Mouse (Mus musculus) A20 (cell line): ENCODE data around the gene Osgin1.

ENCODE experiments used
- DNase-seq: peaks from one replicate; pipeline ENCODE4 v3.0.0-alpha.2; 2011; ENCODE audit warnings: low read depth, low spot score

Osgin1 gene

DNA sequence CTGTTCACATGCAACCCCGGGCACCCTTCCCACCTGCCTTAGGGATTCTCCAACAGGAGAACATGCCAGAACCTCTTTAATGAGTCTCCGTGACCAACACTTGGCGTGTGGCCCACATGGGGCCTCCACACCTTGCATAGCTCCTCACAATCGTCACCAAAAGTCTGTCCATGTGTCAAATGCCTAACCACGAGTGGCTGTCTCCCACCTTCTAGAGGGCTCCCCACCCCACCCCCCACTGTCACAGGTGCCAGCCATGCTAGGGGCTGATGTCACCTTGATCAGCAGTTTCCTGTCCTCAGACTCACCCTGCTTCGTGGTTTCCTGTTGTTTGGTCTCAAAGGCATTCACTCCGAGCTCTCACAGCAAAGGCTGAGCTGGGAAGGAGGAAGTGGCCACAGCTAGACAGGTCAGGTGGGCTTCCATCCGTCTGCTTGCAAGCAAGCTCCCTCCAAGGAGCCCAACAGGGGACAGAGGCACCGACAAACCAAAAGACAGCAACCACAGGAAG, 10.2 kb upstream of the Osgin1 start:
- peak; percentile 89 for DNase-seq

DNA sequence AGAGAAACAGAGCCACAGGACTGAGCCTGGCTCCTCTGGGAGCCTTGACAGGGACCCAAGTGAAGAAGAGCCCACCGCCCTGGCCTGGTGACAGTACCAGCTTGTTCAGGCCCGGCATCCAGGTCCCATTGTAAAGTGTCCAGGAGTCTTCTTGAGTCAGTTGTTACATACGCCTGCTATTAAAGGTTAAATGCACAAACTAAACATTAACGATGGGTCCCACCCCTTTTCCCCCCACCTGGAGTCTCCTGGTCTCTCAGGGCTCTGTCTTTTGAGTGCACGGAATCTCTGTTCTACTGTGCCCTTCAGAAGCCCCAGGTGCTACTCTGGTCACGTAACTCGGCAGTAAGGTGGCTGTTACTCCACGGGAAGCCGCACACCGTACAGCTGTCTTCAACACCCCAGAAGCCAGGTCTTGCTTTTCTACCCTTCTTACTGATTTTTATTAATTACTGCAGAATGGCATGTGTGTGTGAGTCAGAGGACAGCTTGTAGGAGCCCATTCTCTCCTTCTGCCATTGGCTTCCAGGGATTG, 9.7 kb upstream of the Osgin1 start:
- peak; percentile 40 for DNase-seq

DNA sequence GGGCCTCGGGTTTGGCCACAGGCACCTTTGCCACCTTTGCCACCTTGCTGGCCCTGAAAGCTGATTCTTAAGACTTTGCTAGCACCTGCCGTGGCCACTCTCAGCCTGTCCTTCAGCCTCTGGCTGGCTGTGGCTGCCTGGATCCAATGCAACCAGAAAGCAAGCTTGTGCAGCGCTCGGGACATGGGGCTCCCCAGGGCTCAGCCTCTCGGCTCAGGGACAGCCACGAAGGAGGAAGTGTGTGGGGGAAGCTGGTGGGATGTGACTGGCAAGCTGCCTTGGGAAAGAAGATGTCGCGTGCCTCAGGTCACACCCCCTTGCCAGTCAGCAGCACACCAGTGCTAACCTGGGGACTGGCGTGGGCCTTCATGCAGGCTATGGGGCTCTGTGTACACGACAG, 9.2 kb upstream of the Osgin1 start:
- no peak for DNase-seq

DNA sequence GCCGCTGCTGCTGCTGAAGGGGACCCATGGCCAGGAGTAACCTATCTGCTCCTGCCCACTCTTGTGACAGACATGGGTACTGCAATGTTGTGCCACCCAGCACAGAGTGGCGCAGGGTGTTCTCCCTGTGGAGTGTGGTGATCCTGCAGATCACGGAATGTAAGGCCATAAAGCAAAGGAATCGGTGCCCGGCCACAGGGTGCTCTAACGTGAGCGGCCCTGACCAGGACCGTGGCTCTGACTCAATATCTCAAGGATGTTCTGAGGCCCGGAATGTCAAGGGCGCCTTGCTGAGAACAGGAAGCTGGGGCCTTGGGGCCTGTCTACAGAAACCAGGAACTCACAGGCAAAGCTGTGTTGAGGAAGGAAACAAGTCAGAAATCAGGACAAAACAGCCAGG, 8.4 kb upstream of the Osgin1 start:
- no peak for DNase-seq

DNA sequence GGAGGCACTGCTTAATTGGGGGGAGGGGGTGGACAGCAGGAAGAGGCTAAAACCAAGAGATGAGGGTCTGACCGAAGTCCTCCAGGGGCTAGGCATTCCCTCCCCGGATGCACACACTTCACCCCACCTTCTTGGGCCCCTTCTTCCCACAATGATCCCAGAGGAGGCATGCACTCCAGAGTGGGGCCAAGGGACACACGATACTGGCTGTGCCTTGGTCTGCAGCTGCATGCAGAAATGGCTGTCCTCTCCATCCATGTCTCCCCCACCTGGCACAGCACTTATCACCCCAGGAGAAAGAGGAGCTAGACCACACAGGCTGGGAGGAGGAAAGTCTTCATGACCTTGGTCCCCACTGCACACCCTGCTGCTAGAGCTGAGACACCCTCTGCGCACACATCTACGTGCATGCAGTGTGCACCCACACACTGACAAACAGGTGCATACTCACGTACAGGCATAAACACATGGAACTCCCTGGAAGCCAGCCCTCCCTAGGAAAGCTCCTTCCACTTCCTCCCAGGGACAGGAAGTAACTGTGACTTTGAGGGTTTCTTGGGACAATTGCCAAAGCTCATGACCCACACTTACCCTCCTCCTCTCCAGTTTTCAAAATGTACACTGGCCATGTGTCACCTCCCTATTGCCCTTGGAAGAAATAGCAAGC, 7.7 kb upstream of the Osgin1 start:
- DNase-seq, result no peak

GRCm38 (mm10) chr8:119427634-119428349, 6.1 kb upstream of the Osgin1 start:
- peak; percentile 68 for DNase-seq

DNA sequence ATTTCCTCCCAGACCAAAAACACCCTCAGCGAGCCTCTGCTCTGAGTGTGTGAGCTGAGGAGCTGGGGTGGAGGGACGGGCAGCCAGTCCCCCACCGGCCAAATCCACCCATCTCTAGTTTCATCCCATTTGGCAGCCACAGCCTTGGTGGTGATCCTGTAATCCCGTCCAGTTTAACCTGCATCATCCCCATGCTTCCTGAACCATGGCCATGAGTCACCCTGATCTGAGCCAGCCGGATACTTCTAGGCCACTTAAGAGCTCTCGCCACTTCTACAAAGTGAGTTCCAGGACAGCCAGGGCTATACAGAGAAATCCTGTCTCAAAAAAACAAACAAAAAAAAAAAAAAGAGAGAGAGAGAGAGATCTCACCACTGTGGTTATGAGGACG, 5.6 kb upstream of the Osgin1 start:
- DNase-seq, result no peak

- DNase-seq, result no peak
These were observed 5.1 kb upstream of the Osgin1 start for GRCm38 (mm10) chr8:119428766-119429327.

DNA sequence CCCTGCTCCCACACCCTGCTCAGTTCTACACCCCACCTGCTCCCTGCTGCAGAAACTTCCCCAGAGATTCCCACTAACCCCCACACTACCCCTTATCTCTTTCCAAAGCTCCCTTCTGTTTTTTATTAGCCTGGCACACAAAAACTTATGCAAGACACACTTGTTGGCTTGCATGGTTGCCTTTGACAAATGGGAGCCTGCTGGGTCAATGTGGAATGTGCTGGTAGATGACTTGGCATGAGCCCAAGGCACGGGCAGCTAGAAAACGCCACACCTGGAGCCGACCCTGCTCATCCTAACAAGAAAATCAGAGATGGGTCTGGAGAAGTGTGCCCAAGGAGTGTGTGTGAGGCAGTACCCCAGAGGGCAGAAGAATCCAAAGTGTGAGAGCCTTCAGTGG, 4.4 kb upstream of the Osgin1 start:
- no peak for DNase-seq

- no peak for DNase-seq
These were observed 3.7 kb upstream of the Osgin1 start for GRCm38 (mm10) chr8:119430250-119430649.

GRCm38 (mm10) chr8:119430690-119431089, 3.2 kb upstream of the Osgin1 start:
- DNase-seq, result no peak

DNA sequence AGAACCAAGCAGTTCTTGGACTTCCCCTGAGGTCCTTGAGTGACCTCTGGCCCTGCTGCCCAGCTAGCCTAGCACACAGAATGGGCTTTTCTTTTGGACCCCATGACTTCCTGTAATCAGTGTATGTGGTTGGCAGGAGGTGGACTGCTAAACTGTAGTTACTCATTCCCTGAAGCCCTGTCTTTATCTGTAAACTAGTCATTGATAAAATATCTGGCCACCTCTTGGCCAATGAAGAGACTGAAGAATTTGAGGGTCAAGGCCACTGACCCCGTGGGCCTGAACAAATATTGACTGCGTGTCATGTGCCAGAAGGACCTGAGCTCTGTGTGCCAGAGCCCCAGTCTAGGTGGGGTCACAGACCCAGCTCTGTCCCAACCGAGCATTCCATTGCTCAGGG, 1.6 kb upstream of the Osgin1 start:
- DNase-seq, result no peak

DNA sequence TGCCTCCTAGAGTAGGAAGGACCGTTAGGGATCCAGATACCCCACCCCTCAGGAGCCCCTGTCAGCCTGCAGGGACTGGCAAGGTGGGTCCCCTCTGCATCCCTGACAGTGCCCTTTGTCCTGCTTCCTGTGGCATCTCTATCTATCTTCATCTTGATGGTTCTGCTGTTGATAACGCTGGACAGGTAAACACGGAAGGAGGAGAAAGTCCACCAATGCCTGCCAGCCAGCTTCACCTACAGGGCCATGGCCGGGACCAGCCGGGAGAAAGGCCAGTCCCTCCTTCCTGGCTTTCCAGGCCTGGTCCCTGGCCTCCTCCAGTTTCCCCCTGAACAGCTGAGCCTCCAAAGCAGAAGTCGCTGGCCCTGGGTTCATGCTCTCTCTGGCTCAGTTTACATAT, 645 bp downstream of the Osgin1 start:
- no peak for DNase-seq

- no peak for DNase-seq
These were observed 1.6 kb downstream of the Osgin1 start for GRCm38 (mm10) chr8:119435527-119435926.

GRCm38 (mm10) chr8:119436331-119436730, 2.4 kb downstream of the Osgin1 start:
- no peak for DNase-seq

DNA sequence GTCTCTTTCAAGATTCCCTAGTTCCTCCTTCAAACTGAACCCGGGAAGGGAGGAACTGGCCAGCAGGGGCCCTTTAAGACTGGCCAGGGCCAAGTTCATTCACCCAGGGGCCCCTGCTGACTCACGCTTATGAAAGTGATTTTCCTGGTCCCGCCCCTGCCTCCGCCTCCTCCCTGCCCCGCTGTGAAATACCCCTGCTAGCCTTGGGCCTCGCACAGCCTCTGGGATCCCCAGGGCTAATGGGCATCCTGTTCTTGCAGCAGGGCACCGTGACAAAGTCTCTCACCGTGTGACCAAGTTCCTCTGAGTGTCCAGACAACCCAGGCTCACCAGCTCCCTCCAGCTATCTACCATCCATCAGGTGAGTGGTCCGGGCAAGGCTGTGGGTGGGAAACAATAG, 3.0 kb downstream of the Osgin1 start:
- DNase-seq, result peak; percentile 58

GRCm38 (mm10) chr8:119437506-119437905, 3.6 kb downstream of the Osgin1 start:
- DNase-seq, result peak; percentile 57

DNA sequence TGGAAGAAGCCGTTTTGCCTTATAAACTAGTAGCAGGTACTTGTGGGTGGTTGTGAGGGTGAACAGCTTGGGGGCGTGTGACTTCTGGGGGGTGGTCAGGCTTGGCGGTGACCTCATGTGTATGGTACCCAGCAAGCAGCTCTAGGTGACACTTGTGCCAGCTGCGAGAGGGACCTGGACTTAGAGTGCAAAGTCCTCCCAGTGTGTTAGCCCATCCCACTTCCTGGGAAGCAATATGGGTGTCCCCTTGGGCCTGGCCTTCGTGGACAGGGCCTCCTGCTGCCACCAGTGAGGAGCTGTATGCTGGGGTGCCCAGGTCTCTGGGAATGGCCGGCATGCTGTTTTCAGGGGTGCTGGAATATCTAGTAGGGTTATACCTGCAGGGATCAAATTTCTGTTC, 5.0 kb downstream of the Osgin1 start:
- DNase-seq, result no peak

DNA sequence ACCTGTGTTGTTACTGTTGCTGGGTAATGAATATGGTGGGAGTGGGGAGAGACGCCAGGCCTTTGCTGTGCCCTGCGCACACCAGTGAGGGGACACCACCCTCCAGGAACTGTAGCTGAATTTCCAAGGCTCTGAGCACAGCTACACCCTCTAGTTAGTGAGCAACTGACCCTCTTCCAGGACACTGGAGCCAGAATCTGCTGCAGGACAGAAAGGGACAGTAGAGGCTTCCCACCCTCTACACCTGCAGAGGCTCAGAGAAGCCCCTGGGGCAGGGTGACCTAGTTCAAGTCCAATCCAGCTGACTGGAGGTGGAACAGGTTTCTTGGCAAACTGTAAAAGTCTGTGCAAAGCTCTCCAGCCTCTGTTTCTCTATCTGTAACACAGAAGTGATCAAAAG, 5.5 kb downstream of the Osgin1 start:
- no peak for DNase-seq

GRCm38 (mm10) chr8:119439893-119440249, 5.9 kb downstream of the Osgin1 start:
- no peak for DNase-seq

DNA sequence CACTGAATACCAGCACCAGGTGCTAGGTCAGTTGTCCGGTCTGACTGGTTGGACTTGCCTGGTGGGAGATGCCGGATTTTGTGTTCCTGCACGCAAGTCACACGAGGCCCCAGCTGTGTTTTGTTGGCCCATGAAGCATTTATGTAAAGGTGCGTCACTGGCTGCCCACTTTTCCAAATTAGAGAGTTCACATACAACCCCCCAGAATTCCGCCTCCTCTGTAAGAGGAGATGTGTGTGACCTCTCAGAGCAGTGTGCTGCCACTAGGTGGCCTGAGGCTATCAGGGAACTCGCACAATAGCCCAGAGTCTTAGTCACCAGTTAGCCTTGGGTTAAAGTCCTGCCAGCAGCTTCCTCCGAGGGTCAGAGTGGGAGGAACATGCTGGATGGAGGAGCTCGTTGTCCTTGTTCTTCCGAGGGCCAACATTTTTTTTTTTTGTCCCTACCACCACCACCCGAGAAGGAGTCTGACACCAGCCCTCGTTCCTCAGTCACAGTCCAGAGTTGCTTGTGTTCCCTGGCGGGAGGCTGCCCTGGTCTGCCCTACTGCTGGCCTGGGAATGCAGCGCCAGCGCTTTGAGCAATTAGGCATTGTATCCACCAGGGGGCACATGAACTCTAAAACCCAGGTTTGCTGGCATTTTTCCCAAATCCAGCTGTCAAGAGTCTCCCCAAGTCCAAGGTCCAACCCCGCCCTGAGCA, 6.5 kb downstream of the Osgin1 start:
- DNase-seq, result peak; percentile 47

GRCm38 (mm10) chr8:119440952-119441270, 7.0 kb downstream of the Osgin1 start:
- no peak for DNase-seq
